Mouse (Mus musculus): ENCODE measurements around the gene Phlpp1. TPM values are rescaled to one million over a fixed set of nuclear protein-coding genes. Genes with fewer than 3 reads are reported as not detected.

Phlpp1 gene
- total RNA-seq, 1 experiment from 2014 or later, result 21.5 TPM

GRCm38 (mm10) chr1:106349116-106349515 is 177.6 kb downstream of the Phlpp1 start:
- no peak for ATAC-seq (ENCODE audit: extremely low read depth, insufficient number of reproducible peaks, low FRiP score, poor library complexity, severe bottlenecking)

GRCm38 (mm10) chr1:106351512-106351911 is 180.0 kb downstream of the Phlpp1 start:
- no peak for ATAC-seq (ENCODE audit: extremely low read depth, insufficient number of reproducible peaks, low FRiP score, poor library complexity, severe bottlenecking)

GRCm38 (mm10) chr1:106352801-106353511 is 181.4 kb downstream of the Phlpp1 start:
- no peak for ATAC-seq (ENCODE audit: extremely low read depth, insufficient number of reproducible peaks, low FRiP score, poor library complexity, severe bottlenecking)

DNA sequence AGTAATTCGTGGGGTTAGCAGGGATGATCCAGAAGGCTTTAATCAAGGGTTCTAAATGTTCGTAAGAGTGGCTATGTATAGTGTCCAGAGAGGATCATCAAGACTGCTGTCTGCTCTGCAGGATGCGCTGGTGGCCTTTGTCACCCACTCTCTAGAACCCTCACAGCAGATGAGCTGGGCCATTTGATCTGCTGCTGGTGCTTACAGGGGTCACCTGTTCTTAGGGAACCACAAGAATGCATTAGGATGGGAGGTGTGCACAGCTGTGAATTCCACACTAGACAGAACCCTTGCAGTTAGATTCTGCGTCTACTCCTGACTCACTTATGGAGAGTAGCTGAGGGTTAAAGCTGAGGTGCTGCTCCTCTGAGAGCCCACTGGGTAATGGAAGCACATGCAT is 182.4 kb downstream of the Phlpp1 start:
- no peak for ATAC-seq (ENCODE audit: extremely low read depth, insufficient number of reproducible peaks, low FRiP score, poor library complexity, severe bottlenecking)

DNA sequence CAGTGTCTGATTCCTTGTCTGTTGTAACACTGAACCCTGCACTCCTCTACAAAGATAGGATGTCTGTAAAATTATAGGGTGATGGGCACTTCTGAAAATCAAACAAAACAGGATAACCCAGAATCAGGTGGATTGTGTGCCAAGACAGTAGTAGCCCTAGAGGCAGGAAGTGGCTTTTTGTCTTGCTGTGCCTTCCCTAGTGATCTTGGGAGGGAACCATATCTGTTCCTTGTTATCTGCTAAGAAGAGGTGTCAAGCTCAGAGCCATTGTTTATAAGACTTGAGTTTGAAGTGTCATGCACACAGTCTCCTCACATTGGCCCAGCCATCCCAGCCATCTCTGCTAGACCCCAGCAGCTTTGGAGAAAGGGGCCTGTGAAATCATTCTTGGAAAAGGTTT is 187.9 kb downstream of the Phlpp1 start:
- ATAC-seq (ENCODE audit: extremely low read depth, insufficient number of reproducible peaks, low FRiP score, poor library complexity, severe bottlenecking), result no peak

DNA sequence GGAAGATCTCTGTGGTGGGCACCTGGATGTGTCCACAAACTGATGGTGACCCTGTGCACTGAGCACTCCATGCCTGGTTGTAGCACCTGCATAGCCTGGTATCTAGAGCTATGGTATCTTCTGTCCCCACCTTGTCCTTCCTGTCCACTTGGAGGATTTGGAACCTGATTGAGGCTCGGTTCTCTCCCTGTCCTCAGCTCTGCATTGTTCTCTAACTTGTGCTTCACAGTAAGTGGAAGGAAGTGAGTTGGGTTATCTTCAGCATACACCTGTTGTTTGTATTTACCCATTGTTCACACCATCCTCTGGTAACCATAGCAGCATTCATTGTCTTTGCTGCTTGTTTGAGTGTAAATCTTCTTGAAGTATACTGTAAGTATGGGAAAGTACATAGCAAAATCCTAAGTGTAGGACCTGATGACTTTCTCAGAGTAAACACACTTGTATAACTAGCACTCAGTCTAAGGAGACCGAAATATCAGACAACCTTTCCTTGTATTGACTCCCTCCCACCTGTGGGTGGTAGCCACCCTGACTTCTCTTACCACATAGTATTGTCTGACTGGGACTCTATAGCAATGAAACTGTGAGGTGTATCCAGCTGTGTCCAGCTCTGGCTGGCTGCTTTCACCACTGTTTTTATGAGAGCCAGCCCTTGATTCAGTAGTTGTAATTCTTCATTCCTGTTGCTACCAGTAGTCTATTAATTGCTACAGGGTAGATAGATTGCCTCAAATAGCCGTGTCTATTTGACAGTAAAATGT is 191.5 kb downstream of the Phlpp1 start:
- ATAC-seq (ENCODE audit: extremely low read depth, insufficient number of reproducible peaks, low FRiP score, poor library complexity, severe bottlenecking), result no peak

DNA sequence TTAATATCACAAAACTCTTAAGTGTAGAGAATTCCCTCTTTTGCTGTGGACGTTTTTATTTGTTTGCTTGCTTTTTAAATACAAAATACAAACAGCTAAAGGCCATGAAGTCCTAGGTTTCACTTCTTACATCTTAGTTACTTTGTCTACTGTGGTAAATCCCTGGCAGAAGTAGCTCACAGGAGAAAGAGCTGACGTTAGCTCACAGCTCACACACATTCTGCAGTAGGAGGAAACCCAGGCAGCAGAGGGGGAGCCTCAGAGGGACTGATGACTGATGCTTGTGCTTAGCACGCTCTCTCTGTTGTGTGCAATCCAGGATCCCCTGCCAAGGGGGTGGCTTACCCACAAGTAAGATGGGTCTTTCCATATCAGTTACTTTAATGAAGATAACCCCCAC is 197.8 kb downstream of the Phlpp1 start:
- ATAC-seq (ENCODE audit: extremely low read depth, insufficient number of reproducible peaks, low FRiP score, poor library complexity, severe bottlenecking), result no peak

DNA sequence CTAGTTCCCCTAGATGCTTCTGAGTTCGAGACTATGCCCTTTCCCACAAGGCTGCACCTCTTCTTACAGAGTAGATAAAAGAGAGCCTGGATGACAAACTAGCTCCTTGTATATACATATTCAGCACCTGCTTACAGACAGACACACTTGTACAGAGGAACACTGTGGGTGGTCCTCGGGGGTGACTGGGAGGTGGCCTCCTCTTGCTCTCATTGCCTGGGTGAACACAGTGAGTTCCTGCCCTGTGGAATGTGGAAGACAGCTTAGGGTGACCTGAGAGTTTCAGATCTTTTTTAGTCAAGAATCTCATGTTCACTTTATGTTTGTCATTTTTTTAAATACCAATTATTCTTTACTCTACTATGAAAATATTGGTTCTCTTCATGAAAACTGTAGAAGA is 200.9 kb downstream of the Phlpp1 start:
- ATAC-seq (ENCODE audit: extremely low read depth, insufficient number of reproducible peaks, low FRiP score, poor library complexity, severe bottlenecking), result no peak

DNA sequence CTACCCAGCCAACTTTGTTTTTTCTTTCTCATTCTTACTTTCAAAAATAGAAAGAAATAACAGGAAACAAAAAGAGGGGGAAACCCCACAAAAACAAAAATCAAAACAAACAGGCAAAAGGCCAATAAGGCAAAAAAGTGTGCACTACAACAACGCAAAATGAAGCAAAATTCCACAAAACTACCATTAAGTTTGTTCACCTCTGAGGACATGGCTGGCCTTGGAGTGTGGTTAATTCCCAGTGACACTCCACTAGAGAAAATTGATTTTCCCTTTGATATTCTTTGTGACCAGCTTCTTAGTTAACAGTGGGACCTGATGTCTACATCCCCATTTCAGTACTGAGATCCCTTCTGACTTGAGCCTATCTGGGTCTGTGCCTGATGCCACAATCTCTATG is 202.1 kb downstream of the Phlpp1 start:
- ATAC-seq (ENCODE audit: extremely low read depth, insufficient number of reproducible peaks, low FRiP score, poor library complexity, severe bottlenecking), result no peak

DNA sequence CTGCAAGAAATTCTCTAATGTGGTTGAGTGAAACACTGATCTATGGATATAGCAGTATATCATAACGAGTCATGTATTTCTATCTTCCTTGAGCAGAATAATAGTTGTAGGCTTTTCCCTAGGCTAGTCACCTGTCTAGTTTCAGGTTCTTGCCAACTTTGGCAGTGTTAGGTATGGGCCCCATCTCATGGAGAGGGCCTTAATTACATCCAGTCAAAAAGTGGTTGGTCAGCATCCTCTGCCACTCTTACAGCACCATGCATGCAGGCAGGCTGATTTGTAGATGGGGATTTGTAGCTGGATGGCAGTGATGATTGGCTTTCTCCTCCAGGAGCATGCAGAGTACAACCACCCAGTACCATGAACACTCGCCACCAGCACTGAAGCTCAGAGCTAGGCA is 202.7 kb downstream of the Phlpp1 start:
- ATAC-seq (ENCODE audit: extremely low read depth, insufficient number of reproducible peaks, low FRiP score, poor library complexity, severe bottlenecking), result no peak

DNA sequence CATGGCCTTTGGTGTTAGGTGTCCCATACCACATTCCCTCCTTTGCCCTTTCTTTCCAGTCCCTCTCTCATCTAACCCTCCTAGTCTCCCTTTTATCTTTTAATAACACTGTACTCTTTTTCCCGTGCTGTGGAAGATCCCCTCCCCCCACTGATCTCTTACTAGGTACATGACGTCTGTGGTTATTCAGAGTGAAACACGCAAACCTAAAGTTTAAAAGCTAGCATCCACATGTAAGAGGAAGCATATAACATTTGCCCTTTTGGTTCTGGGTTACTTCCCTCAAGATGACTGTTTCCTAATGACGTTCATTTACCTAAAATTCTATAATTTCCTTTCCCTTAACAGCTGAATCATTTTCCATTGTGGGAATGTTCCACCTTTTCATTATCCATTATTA is 203.4 kb downstream of the Phlpp1 start:
- no peak for ATAC-seq (ENCODE audit: extremely low read depth, insufficient number of reproducible peaks, low FRiP score, poor library complexity, severe bottlenecking)

- no peak for ATAC-seq (ENCODE audit: extremely low read depth, insufficient number of reproducible peaks, low FRiP score, poor library complexity, severe bottlenecking)
These were observed 204.5 kb downstream of the Phlpp1 start for GRCm38 (mm10) chr1:106376003-106376402.

DNA sequence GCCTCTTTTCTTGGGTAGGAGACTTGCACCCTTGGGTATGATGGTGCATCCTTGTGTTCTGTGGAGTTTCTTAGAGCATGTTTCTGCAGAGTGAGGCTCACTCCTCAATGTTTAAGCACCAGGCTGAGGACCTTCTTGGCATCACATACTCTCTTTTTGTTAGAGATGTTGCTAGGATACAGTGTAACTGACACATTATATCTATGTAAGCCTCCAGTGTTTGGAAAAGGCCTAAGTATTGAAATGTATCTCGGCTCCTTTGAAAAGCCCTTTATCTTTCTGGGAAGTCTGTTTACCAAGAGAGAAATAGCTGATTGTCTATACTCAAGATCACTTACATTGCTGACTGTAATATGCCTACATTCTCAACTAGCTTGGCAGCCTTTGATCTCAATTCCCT is 208.9 kb downstream of the Phlpp1 start:
- ATAC-seq (ENCODE audit: extremely low read depth, insufficient number of reproducible peaks, low FRiP score, poor library complexity, severe bottlenecking), result no peak

DNA sequence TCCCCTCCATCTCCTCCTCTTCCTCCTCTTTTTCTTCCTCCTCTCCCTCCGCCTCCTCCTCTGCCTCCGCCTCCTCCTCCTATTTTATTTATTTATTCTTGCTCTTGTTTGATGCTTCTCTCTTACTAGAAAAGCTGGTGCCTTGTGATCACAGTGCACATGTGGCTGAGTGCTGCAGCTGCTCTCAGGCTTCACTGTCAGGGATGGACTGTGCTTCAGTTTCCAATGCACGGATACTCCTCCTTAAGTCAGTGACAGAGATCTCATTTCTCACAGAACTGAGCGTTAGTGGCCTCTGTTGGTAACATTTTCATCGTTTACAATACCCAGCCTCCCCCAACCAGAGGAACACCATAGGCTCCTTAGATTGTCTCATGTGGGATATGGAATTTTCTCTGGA is 215.0 kb downstream of the Phlpp1 start:
- ATAC-seq (ENCODE audit: extremely low read depth, insufficient number of reproducible peaks, low FRiP score, poor library complexity, severe bottlenecking), result no peak

GRCm38 (mm10) chr1:106387264-106387663 is 215.7 kb downstream of the Phlpp1 start:
- ATAC-seq (ENCODE audit: extremely low read depth, insufficient number of reproducible peaks, low FRiP score, poor library complexity, severe bottlenecking), result no peak

GRCm38 (mm10) chr1:106389673-106390072 is 218.1 kb downstream of the Phlpp1 start:
- ATAC-seq (ENCODE audit: extremely low read depth, insufficient number of reproducible peaks, low FRiP score, poor library complexity, severe bottlenecking), result peak; percentile 58; the same call in 1 of the 2 replicates

DNA sequence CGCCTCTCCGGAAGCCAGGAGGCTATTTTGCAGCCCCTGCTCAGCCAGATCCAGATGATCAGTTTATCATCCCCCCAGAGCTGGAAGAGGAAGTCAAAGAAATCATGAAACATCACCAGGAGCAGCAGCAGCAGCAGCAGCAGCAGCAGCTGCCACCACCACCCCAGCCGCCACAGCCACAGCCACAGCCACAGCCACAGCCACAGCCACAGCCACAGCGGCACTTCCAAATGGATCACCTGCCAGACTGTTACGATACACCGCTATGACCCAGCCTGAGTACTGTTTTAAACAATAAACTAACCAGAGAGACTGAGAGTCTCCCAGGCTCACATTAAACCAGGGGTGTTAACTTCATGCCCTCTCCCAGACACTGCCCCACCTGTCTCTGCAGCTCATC is 221.5 kb downstream of the Phlpp1 start:
- ATAC-seq (ENCODE audit: extremely low read depth, insufficient number of reproducible peaks, low FRiP score, poor library complexity, severe bottlenecking), result no peak

GRCm38 (mm10) chr1:106394678-106395077 is 223.1 kb downstream of the Phlpp1 start:
- no peak for ATAC-seq (ENCODE audit: extremely low read depth, insufficient number of reproducible peaks, low FRiP score, poor library complexity, severe bottlenecking)

DNA sequence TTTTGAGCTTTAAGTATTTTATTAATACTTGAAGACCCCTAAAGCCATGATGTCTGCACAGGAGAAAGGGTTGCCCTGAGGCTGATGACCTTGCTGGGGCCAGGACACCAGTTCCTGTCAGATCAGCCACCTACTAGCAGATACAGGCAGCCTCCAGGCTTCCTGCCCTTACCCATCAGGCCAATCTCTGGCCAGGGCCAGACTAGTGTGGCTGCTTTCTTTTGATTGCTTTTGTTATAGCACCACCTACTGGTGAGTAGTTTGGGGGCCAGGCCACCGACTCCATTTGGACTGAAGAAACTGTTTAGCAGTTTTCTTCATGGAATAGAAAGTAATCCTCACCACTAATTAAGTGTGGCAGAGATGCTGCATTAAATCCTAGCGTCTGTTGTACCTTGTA is 223.9 kb downstream of the Phlpp1 start:
- ATAC-seq (ENCODE audit: extremely low read depth, insufficient number of reproducible peaks, low FRiP score, poor library complexity, severe bottlenecking), result peak; percentile 72

DNA sequence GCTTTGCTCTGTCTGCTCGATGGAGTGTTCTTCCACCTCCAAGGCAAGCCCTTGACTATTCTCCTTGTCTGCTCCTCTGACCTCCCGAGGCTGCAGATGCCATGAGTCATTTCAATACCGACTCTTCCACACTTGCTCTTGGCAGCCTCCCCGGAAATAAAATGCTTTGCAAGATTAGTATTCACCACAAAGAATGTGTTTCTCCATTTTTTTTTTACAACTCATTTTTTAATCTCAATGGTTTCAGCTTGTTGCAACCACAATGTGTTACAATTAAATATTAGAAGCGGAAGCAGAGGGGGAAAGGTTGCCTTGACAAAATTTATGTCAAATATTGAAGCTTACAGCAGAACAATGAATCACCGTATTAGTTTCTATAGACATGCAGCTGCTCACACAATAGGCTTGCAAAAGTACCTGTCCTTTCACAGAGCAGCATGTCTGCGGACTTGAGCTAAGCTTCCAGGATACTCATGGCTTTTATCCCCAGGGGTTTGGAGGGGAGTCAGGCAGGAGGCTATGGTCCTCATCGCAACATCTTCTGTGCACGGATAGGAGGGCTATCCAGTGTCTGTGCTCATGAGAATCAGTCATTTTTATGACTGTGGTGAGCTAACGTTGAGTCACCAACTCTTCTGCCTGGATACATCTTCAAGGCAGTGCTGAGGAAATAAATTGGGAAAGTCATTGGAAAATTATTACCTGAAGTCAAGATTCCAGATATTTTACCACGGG is 229.5 kb downstream of the Phlpp1 start:
- ATAC-seq (ENCODE audit: extremely low read depth, insufficient number of reproducible peaks, low FRiP score, poor library complexity, severe bottlenecking), result no peak

All from neutrophil, adult 5-6 weeks (primary cell).